Mouse (Mus musculus): ENCODE measurements around the gene Ate1.
"Not testable (repeated sequence)": the region's sequence is repeated elsewhere in the genome, so short reads cannot be mapped to it uniquely, and the experiment has no call there.

Gene Ate1

DNA sequence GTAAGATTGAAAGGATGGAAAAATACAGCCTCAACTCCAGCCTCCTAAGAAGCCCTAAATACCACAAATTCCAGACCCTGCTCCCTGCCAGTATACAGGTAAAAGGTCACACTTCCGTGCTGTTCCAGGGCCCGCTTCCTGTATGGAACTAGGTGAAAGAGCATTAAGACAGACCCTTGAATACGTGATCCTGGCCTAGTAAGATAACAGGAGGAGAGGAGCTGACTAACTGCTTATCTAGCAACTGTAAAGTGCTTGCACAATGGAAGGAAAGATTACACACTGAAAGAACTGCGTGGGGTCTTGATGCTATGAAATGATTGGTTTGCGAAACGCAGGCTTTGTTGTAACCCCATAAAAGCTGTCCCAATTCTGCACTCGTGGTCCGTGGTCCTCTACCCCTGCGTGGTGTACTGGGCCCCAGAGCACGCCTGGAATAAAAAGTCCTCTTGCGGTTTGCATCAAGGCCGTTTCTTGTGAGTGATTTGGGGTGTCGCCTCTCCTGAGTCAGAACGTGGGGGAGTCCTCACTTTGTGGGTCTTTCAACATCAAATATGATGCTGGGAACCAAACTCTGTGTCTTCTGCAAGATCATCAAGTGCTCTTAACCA, 748 bp upstream of the Ate1 start:
- DNase-seq (ENCODE audit: low spot score), result no peak

GRCm38 (mm10) chr7:130519096-130520048, 797 bp downstream of the Ate1 start:
- peak; percentile 96 for DNase-seq (ENCODE audit: low spot score)

GRCm38 (mm10) chr7:130518213-130519095, 1.7 kb downstream of the Ate1 start:
- DNase-seq (ENCODE audit: low spot score), result no peak

DNA sequence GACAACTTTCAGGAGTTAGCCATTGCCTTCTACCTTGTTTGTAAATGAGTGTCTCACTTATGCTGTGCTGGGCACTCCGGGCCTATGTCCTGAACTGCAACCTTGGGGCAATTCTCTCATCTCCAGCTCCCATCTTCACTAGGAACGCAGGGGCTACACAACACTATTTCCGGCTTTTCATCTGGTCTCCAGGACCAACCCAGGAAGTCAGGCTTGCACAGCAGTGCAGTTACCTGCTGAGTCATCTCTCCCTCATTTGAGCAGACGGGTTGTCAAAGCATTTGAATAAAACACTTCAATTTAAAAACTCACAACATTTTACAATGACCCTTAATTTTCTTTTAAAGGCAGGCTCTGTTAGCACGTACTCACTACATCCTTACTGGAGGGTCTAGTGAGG, 9.9 kb downstream of the Ate1 start:
- no peak for DNase-seq (ENCODE audit: low spot score)

GRCm38 (mm10) chr7:130503006-130503405, 17.2 kb downstream of the Ate1 start:
- DNase-seq (ENCODE audit: low spot score), result no peak

DNA sequence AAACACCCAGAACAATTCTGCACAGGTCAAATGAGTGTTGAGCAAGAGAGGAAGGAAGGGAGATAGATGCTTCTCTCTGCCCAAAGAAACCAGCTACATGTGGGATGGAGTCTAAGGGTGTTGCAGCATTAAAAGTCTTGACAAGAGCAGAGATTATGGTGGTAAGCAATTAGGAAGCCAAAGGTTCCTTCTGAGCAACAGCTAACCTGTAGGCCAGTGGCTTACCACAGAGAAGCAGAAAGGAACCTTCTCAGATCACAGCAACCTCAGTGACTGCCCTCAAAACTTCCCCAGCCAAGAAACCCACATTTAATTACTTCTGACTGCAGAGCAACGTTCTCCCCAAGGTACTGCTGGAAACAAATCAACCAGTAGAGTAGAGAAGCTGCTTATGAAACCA, 18.7 kb downstream of the Ate1 start:
- no peak for DNase-seq (ENCODE audit: low spot score)

DNA sequence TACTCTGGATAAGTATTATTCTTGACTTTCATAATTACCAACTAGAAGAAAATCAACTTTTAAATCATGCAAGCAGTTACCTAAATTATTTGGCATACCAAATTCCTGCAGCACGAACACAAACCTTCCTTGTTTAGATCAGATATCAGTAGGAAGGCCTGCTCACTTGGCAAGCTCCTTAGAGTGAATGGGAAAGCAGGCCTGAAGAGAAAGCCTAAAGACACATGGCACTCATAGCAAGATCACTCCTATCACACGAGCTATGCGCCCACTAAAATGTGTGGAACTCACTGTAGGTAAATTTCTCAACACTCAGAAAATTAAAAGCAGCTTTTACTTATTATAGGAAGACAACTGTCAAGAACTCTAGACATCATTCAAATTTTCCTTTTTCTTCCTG, 26.8 kb downstream of the Ate1 start:
- DNase-seq (ENCODE audit: low spot score), result no peak

DNA sequence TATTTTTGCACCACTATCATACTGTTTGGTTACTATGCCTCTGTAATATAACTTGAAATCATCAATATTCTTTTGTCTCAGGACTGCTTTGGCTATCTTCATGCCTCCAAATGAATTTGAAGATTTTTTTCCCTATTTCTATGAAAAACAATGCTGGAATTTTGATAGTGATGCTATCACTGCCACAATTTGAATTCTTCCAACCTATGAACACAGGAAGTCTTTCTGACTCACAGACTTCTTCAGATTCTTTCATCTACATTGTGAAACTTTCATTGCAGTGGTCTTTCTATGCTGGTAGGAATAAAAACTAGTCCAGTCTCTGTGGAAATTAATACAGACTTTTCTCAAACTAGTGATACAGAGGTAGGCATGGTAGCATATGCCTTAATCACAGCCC, 28.1 kb downstream of the Ate1 start:
- DNase-seq (ENCODE audit: low spot score), result no peak

GRCm38 (mm10) chr7:130479003-130479402, 41.2 kb downstream of the Ate1 start:
- not testable (repeated sequence) for DNase-seq (ENCODE audit: low spot score)

DNA sequence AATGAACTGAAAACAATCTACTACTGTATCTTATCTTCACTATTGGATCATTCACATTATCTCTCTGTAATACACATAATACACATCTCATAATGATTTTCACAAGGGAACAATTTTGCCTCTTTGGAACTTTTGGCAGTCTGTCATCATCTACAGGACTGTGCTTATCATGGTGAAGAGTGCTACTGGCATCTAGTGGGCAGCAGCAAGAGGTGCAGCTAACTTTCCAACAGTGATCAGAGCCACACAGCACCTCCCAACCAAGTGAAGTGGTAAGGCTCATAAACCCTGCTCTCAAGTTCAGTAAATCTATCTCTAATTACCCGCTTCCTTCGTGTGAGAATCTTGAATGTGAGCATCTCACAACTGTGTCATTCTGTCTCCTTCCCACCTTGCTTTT, 44.2 kb downstream of the Ate1 start:
- peak; percentile 63 for DNase-seq (ENCODE audit: low spot score)

DNA sequence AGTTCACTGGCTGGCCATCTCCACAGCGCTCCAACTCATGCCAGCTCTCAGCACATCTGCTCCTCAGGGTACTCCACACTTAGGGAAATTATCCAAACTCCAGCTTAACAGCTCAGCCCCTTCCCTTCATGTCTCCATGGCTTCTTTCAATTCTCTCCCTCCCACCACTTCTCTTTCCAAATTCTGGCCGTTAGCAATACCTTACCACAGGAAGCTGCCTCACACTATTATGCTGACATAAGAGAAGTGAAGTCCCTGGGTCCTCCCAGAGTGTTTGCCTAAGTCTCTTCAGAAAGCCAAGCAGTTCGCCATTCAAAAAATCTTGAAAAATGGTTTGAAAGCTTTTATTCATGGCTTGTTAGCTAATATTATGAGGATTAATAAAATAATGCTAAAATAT, 46.3 kb downstream of the Ate1 start:
- no peak for DNase-seq (ENCODE audit: low spot score)

DNA sequence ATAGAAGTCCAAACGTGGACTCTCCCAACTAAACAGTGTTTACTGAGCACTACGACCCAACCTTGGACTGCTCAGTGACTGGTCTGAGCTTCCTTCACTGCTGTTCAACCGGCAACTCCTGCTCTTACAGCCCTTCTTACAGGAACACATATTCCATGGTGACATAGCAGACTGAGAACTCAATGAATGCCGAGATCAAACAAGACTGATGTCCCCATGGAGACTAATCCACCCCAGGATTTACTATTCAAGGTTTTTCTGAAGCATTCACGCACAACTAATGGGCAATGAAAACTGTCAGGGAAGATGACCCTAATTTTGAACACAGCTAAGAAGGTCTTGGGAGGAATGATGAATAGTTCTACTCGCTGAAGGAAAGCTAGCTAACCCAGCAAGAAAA, 47.5 kb downstream of the Ate1 start:
- DNase-seq (ENCODE audit: low spot score), result no peak

- DNase-seq (ENCODE audit: low spot score), result no peak
These were observed 49.1 kb downstream of the Ate1 start for GRCm38 (mm10) chr7:130471045-130471444.

- DNase-seq (ENCODE audit: low spot score), result no peak
These were observed 64.5 kb downstream of the Ate1 start for GRCm38 (mm10) chr7:130455587-130456246.

GRCm38 (mm10) chr7:130454226-130454625, 65.9 kb downstream of the Ate1 start:
- DNase-seq (ENCODE audit: low spot score), result no peak

GRCm38 (mm10) chr7:130435776-130436175, 84.4 kb downstream of the Ate1 start:
- DNase-seq (ENCODE audit: low spot score), result no peak

GRCm38 (mm10) chr7:130432141-130432540, 88.0 kb downstream of the Ate1 start:
- DNase-seq (ENCODE audit: low spot score), result no peak

DNA sequence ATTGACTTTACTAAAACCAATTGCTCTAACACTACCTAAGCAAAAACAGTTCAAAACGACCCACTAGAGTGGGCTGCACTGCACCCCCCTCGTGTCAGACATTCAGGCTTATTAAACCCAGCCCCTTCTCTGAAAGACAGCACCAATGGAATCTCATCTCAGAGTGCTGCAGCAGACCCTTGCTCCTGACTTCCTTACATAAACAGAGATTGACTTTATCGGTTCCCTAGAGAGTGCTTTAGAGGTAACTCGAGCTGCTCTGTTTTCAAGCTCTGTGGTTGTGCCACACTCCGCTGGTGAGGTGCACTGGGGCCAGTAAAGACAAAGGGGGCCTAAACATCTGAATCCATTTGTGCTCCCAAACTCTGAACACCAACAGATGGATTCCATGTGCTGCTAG, 93.6 kb downstream of the Ate1 start:
- no peak for DNase-seq (ENCODE audit: low spot score)

- no peak for DNase-seq (ENCODE audit: low spot score)
These were observed 94.2 kb downstream of the Ate1 start for GRCm38 (mm10) chr7:130425991-130426390.

GRCm38 (mm10) chr7:130419961-130420360, 100.2 kb downstream of the Ate1 start:
- no peak for DNase-seq (ENCODE audit: low spot score)

DNA sequence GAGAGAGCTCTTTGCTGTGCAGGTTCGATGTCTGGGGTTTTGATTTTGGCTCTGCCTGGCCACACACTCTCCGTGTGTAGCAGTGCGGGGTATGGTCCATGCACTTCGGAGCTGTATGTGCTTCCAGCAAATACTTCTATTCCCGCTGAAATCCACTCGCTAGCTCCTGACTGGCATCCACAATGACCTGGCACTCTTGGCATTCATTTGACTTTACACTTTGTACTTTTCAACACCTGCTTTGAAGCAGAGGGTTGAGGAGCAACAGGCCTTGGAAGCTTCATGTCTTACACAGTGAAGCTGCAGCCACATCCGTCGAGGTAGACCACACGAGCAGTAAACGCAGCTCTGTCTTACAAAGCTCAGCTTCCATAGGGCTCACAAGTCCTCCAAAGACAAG, 112.5 kb downstream of the Ate1 start:
- DNase-seq (ENCODE audit: low spot score), result no peak

- DNase-seq (ENCODE audit: low spot score), result no peak
These were observed 116.8 kb downstream of the Ate1 start for GRCm38 (mm10) chr7:130403346-130403745.
